Mouse (Mus musculus) mouse trophoblast stem cell (cell line): ENCODE data around the gene Hif1an.

Experiments
- in situ Hi-C, 2 experiments: fragments of 300-500 bp; cut with MseI, MboI; formaldehyde crosslinking; loops; 2 replicates in 1 of 2; 3 replicates in 1 of 2; pipeline ENCODE4 v1.15.1; 2025

Gene Hif1an

GRCm38 (mm10) chr19:44562652-44563206 lies at the start of gene Hif1an:
TSS of gene Hif1an (plus strand) at chr19:44562850.
- in situ Hi-C loops = no loop called here

- in situ Hi-C loops = no loop called here
These were observed 49.4 kb upstream of the Hif1an start for GRCm38 (mm10) chr19:44513054-44513833.

- in situ Hi-C loops = no loop called here
These were observed 48.6 kb upstream of the Hif1an start for GRCm38 (mm10) chr19:44513921-44514482.

GRCm38 (mm10) chr19:44514521-44515451 lies 47.9 kb upstream of the Hif1an start:
- in situ Hi-C loops = no loop called here

GRCm38 (mm10) chr19:44515769-44516168 lies 46.9 kb upstream of the Hif1an start:
- in situ Hi-C loops = no loop called here

- in situ Hi-C loops = no loop called here
These were observed 44.5 kb upstream of the Hif1an start for GRCm38 (mm10) chr19:44517996-44518768.

GRCm38 (mm10) chr19:44519152-44519551 lies 43.5 kb upstream of the Hif1an start:
- in situ Hi-C loops = no loop called here

- in situ Hi-C loops = no loop called here
These were observed 37.0 kb upstream of the Hif1an start for GRCm38 (mm10) chr19:44525551-44526205.

- in situ Hi-C loops = loop anchor here in 1 of 2 experiments (10.0 kb wide), 1 partner anchor 55 kb away; no protein-coding TSS in a partner anchor
These were observed 32.6 kb upstream of the Hif1an start for GRCm38 (mm10) chr19:44530018-44530417.

- in situ Hi-C loops = loop anchor here in 1 of 2 experiments (10.0 kb wide), 1 partner anchor 61 kb away; no protein-coding TSS in a partner anchor
These were observed 27.3 kb upstream of the Hif1an start for GRCm38 (mm10) chr19:44535376-44535775.

GRCm38 (mm10) chr19:44537416-44537815 lies 25.2 kb upstream of the Hif1an start:
- in situ Hi-C loops = loop anchor here in 1 of 2 experiments (10.0 kb wide), 1 partner anchor 63 kb away; no protein-coding TSS in a partner anchor

GRCm38 (mm10) chr19:44542694-44543178 lies 19.9 kb upstream of the Hif1an start:
- in situ Hi-C loops = no loop called here

- in situ Hi-C loops = no loop called here
These were observed 18.3 kb upstream of the Hif1an start for GRCm38 (mm10) chr19:44544372-44544771.

- in situ Hi-C loops = no loop called here
These were observed 17.9 kb upstream of the Hif1an start for GRCm38 (mm10) chr19:44544775-44545174.

GRCm38 (mm10) chr19:44545321-44546041 lies 17.2 kb upstream of the Hif1an start, which contains the start of gene Sec31b:
TSS of gene Sec31b (minus strand) at chr19:44545864.
- in situ Hi-C loops = no loop called here

GRCm38 (mm10) chr19:44552731-44553130 lies 9.9 kb upstream of the Hif1an start, which contains the start of gene Gm20538:
TSS of gene Gm20538 (minus strand) at chr19:44552831.
- in situ Hi-C loops = no loop called here

GRCm38 (mm10) chr19:44553286-44553685 lies 9.4 kb upstream of the Hif1an start:
- in situ Hi-C loops = no loop called here

- in situ Hi-C loops = no loop called here
These were observed 8.2 kb upstream of the Hif1an start for GRCm38 (mm10) chr19:44554490-44554860.

- in situ Hi-C loops = no loop called here
These were observed 7.6 kb upstream of the Hif1an start, which contains the start of gene Ndufb8 for GRCm38 (mm10) chr19:44554861-44555590. TSS of gene Ndufb8 (minus strand) at chr19:44555440.
